Mouse (Mus musculus) ZHBTc4 (cell line): ENCODE measurements around the gene Spsb2.
A peak's percentile ranks its signal among the peaks of the same experiment; 100 is the strongest.

Experiments used
- DNase-seq: peaks from one replicate; pipeline ENCODE4 v3.0.0-alpha.2; 2011; ENCODE audit warnings: low read depth, low spot score

Spsb2 gene

GRCm38 (mm10) chr6:124856916-124857839, 48.7 kb downstream of the Spsb2 start, which contains the start of gene P3h3:
TSS of gene P3h3 (minus strand) at chr6:124857752.
- peak; percentile 95 for DNase-seq

GRCm38 (mm10) chr6:124857840-124858530, 49.5 kb downstream of the Spsb2 start:
- no peak for DNase-seq

- no peak for DNase-seq
Observed at GRCm38 (mm10) chr6:124858561-124859318, 50.3 kb downstream of the Spsb2 start.

- DNase-seq: peak; percentile 85
Observed at GRCm38 (mm10) chr6:124859725-124860124, 51.3 kb downstream of the Spsb2 start.
